Mouse (Mus musculus) R1 (cell line): ENCODE data around the gene Med20.
"Not testable (repeated sequence)": the region's sequence is repeated elsewhere in the genome, so short reads cannot be mapped to it uniquely, and the experiment has no call there.

ENCODE experiments used
- DNase-seq: peaks from one replicate; pipeline ENCODE4 v3.0.0-alpha.2; 2018; ENCODE audit warnings: low read depth, low spot score

Med20 gene

GRCm38 (mm10) chr17:47596839-47597164, 14.6 kb upstream of the Med20 start:
- DNase-seq, result peak; percentile 53

- DNase-seq, result no peak
Observed at GRCm38 (mm10) chr17:47597261-47597660, 14.1 kb upstream of the Med20 start.

- peak; percentile 88 for DNase-seq
Observed at GRCm38 (mm10) chr17:47597838-47598579, 13.4 kb upstream of the Med20 start.

GRCm38 (mm10) chr17:47598580-47599304, 12.6 kb upstream of the Med20 start:
- not testable (repeated sequence) for DNase-seq

GRCm38 (mm10) chr17:47599511-47600297, 11.7 kb upstream of the Med20 start:
- DNase-seq, result peak; percentile 86

GRCm38 (mm10) chr17:47600601-47601388, 10.6 kb upstream of the Med20 start:
- peak; percentile 64 for DNase-seq

- no peak for DNase-seq
Observed at GRCm38 (mm10) chr17:47601389-47601755, 10.0 kb upstream of the Med20 start.

GRCm38 (mm10) chr17:47602289-47602688, 9.1 kb upstream of the Med20 start:
- no peak for DNase-seq

GRCm38 (mm10) chr17:47606220-47606619, 5.2 kb upstream of the Med20 start:
- peak; percentile 47 for DNase-seq

- DNase-seq, result no peak
Observed at GRCm38 (mm10) chr17:47609182-47609581, 2.2 kb upstream of the Med20 start.

- no peak for DNase-seq
Observed at GRCm38 (mm10) chr17:47611661-47611982, 240 bp downstream of the Med20 start.

- peak; percentile 56 for DNase-seq
Observed at GRCm38 (mm10) chr17:47614018-47614417, 2.6 kb downstream of the Med20 start.

- DNase-seq, result no peak
Observed at GRCm38 (mm10) chr17:47616119-47616518, 4.7 kb downstream of the Med20 start.

GRCm38 (mm10) chr17:47616652-47617051, 5.3 kb downstream of the Med20 start:
- DNase-seq, result no peak

GRCm38 (mm10) chr17:47617605-47618307, 6.4 kb downstream of the Med20 start:
- no peak for DNase-seq

GRCm38 (mm10) chr17:47618556-47619311, 7.4 kb downstream of the Med20 start:
- no peak for DNase-seq

- no peak for DNase-seq
Observed at GRCm38 (mm10) chr17:47622912-47623554, 11.7 kb downstream of the Med20 start.

GRCm38 (mm10) chr17:47624572-47624971, 13.2 kb downstream of the Med20 start:
- DNase-seq, result peak; percentile 72

- no peak for DNase-seq
Observed at GRCm38 (mm10) chr17:47625088-47625487, 13.7 kb downstream of the Med20 start.

- no peak for DNase-seq
Observed at GRCm38 (mm10) chr17:47626031-47626430, 14.6 kb downstream of the Med20 start.
